Comparison of ENCODE assay signal across 22 mouse cellular contexts in genomic region chr2:85093376-85093775, GRCm38 (mm10). TPM values are rescaled to one million over a fixed set of nuclear protein-coding genes. Genes with fewer than 3 reads are reported as not detected.
A peak's percentile ranks its signal among the peaks of the same experiment; 100 is the strongest.
DNase-seq lines count a peak whose midpoint lies in the region; ATAC-seq and TF ChIP-seq lines count a peak whose summit lies in the region.
"Had no signal": no experiment of that assay in that cellular context is flagged by ENCODE, and none has a peak within 500 bp of the region (broad histone marks: within the 10 kb centered on the region; RNA-seq: fewer than 3 reads in every experiment).

No protein-coding gene starts in this region.

- WGBS in lung, embryonic 16.5 days, result 68% methylated on average over 1 of the region's 1 CpGs
- WGBS in stomach, postnatal 0 days, result 68% methylated on average over 1 of the region's 1 CpGs
- WGBS in hindbrain, embryonic 16.5 days, result 91% methylated on average over 1 of the region's 1 CpGs
- WGBS in kidney, embryonic 14.5 days, result 89% methylated on average over 1 of the region's 1 CpGs

- DNase-seq in adrenal gland, postnatal 36 days, result peak; percentile 32 to 43
- no peak for DNase-seq in adrenal gland, postnatal 4 days (ENCODE audit: low spot score in 2 of 2)
- DNase-seq in testis, postnatal 10 days (ENCODE audit: low spot score), result peak; percentile 12
- DNase-seq in testis, postnatal 14 days (ENCODE audit: low spot score), result no peak
- DNase-seq in stomach, postnatal 0 days (ENCODE audit: low spot score), result peak; percentile 52
- DNase-seq: cerebellum, adult 11 months; cerebellum, postnatal 36 days; heart, postnatal 4 days; kidney, adult 9 months; thymus, postnatal 14 days had no signal

- H3K4me1 ChIP-seq in lung, embryonic 16.5 days (replicated peaks; ENCODE audit: control insufficient read depth, insufficient read depth, low read length), result peaks cover 20% of the 10 kb centered on the region
- H3K4me1 ChIP-seq in stomach, postnatal 0 days (replicated peaks; ENCODE audit: control insufficient read depth, insufficient read depth), result 0 out of 2 replicates have a peak, but pooled peaks cover 4% of the 10 kb centered on the region
- H3K4me1 ChIP-seq in hindbrain, embryonic 16.5 days (ENCODE audit: control insufficient read depth, insufficient read depth, low read depth, low read length), result no peaks in the 10 kb centered on the region
- no peaks in the 10 kb centered on the region for H3K4me1 ChIP-seq in kidney, embryonic 14.5 days (ENCODE audit: control insufficient read depth, insufficient read depth, low read length)
- H3K4me1 ChIP-seq: limb, embryonic 10.5 days had no signal

- H3K9ac ChIP-seq in lung, embryonic 16.5 days (ENCODE audit: low read length), result no peak overlapping the region
- H3K9ac ChIP-seq in stomach, postnatal 0 days (ENCODE audit: low read length), result no peak overlapping the region
- H3K9ac ChIP-seq in hindbrain, embryonic 16.5 days (ENCODE audit: low read depth, low read length), result no peak overlapping the region
- no peak overlapping the region for H3K9ac ChIP-seq in kidney, embryonic 14.5 days (ENCODE audit: low read depth, low read length)
- H3K9ac ChIP-seq: forebrain, embryonic 15.5 days; midbrain, embryonic 12.5 days had no signal

- 0 out of 2 replicates have a peak overlapping the region, but pooled peaks have one; percentile 9 for H3K27ac ChIP-seq in lung, embryonic 16.5 days (ENCODE audit: low read length)
- H3K27ac ChIP-seq in stomach, postnatal 0 days (replicated peaks), result no peak overlapping the region
- no peak overlapping the region for H3K27ac ChIP-seq in hindbrain, embryonic 16.5 days (ENCODE audit: low read depth, low read length)
- no peak overlapping the region for H3K27ac ChIP-seq in kidney, embryonic 14.5 days (ENCODE audit: low read depth, low read length)
- H3K27ac ChIP-seq: embryonic facial prominence, embryonic 10.5 days; forebrain, embryonic 15.5 days; hindbrain, postnatal 0 days; limb, embryonic 10.5 days; macrophage; midbrain, embryonic 12.5 days had no signal

- TF ChIP-seq EP300 in stomach, postnatal 0 days (optimal IDR thresholded peaks at IDR 0.05), result no peak

- H3K4me2 ChIP-seq in lung, embryonic 16.5 days (ENCODE audit: low read depth, low read length), result no peak overlapping the region
- H3K4me2 ChIP-seq in stomach, postnatal 0 days (replicated peaks; ENCODE audit: low read depth), result no peak overlapping the region
- H3K4me2 ChIP-seq in hindbrain, embryonic 16.5 days (ENCODE audit: low read length), result no peak overlapping the region
- H3K4me2 ChIP-seq in kidney, embryonic 14.5 days (replicated peaks; ENCODE audit: low read depth, low read length), result no peak overlapping the region
- H3K4me2 ChIP-seq: forebrain, embryonic 15.5 days; midbrain, embryonic 12.5 days had no signal

- no peak overlapping the region for H3K4me3 ChIP-seq in lung, embryonic 16.5 days (ENCODE audit: low read length)
- no peak overlapping the region for H3K4me3 ChIP-seq in stomach, postnatal 0 days (ENCODE audit: low read depth, low read length)
- H3K4me3 ChIP-seq in hindbrain, embryonic 16.5 days (ENCODE audit: low read length), result no peak overlapping the region
- no peak overlapping the region for H3K4me3 ChIP-seq in kidney, embryonic 14.5 days (ENCODE audit: low read length)
- H3K4me3 ChIP-seq: embryonic facial prominence, embryonic 10.5 days; erythroblast, embryonic 14.5 days; forebrain, embryonic 15.5 days; limb, embryonic 10.5 days; midbrain, embryonic 12.5 days had no signal

- no peak for TF ChIP-seq CTCF in stomach, postnatal 0 days (IDR thresholded peaks at IDR 0.05; ENCODE audit: low read depth)

- H3K36me3 ChIP-seq in lung, embryonic 16.5 days (ENCODE audit: control insufficient read depth, insufficient read depth, low read length), result no peaks in the 10 kb centered on the region
- H3K36me3 ChIP-seq in stomach, postnatal 0 days (ENCODE audit: control insufficient read depth, insufficient read depth, low read length), result no peaks in the 10 kb centered on the region
- no peaks in the 10 kb centered on the region for H3K36me3 ChIP-seq in hindbrain, embryonic 16.5 days (ENCODE audit: control insufficient read depth, insufficient read depth, low read length)
- no peaks in the 10 kb centered on the region for H3K36me3 ChIP-seq in kidney, embryonic 14.5 days (ENCODE audit: control insufficient read depth, insufficient read depth, low read length)
- H3K36me3 ChIP-seq: embryonic facial prominence, embryonic 10.5 days; forebrain, embryonic 15.5 days; limb, embryonic 10.5 days; midbrain, embryonic 12.5 days had no signal

- no peaks in the 10 kb centered on the region for H3K27me3 ChIP-seq in lung, embryonic 16.5 days (ENCODE audit: control insufficient read depth, insufficient read depth, low read depth, low read length)
- no peaks in the 10 kb centered on the region for H3K27me3 ChIP-seq in stomach, postnatal 0 days (ENCODE audit: control insufficient read depth, insufficient read depth, low read length)
- H3K27me3 ChIP-seq in hindbrain, embryonic 16.5 days (replicated peaks; ENCODE audit: control insufficient read depth, insufficient read depth, low read length), result no peaks in the 10 kb centered on the region
- no peaks in the 10 kb centered on the region for H3K27me3 ChIP-seq in kidney, embryonic 14.5 days (ENCODE audit: control insufficient read depth, insufficient read depth, low read length)
- H3K27me3 ChIP-seq: forebrain, embryonic 15.5 days; midbrain, embryonic 12.5 days had no signal

- peak; percentile 65 for ATAC-seq in lung, embryonic 16.5 days (ENCODE audit: low read depth)
- ATAC-seq in stomach, postnatal 0 days (ENCODE audit: low FRiP score, low TSS enrichment), result peak; percentile 78
- ATAC-seq in hindbrain, embryonic 16.5 days, result no peak
- ATAC-seq in kidney, embryonic 14.5 days (ENCODE audit: low FRiP score, low TSS enrichment), result no peak
- ATAC-seq: forebrain, embryonic 15.5 days; hindbrain, postnatal 0 days had no signal

- H3K9me3 ChIP-seq in lung, embryonic 16.5 days (ENCODE audit: control insufficient read depth, low read length), result no peaks in the 10 kb centered on the region
- H3K9me3 ChIP-seq in stomach, postnatal 0 days (ENCODE audit: control insufficient read depth, low read length), result no peaks in the 10 kb centered on the region
- no peaks in the 10 kb centered on the region for H3K9me3 ChIP-seq in hindbrain, embryonic 16.5 days (ENCODE audit: control insufficient read depth, low read length)
- H3K9me3 ChIP-seq in kidney, embryonic 14.5 days (ENCODE audit: control insufficient read depth, low read length), result no peaks in the 10 kb centered on the region
- H3K9me3 ChIP-seq: embryonic facial prominence, embryonic 10.5 days; forebrain, embryonic 15.5 days; limb, embryonic 10.5 days; midbrain, embryonic 12.5 days had no signal

RNA-seq across cellular contexts. Expression of gene Aplnr, which starts 42.6 kb away (rescaled TPM):
- total RNA-seq in adrenal gland, postnatal 36 days (2021), result 10 to 100 TPM; 20.0 to 27.1 TPM
- total RNA-seq in adrenal gland, postnatal 4 days (2021), result 10 to 100 TPM; 94.0 to 99.4 TPM
- polyA plus RNA-seq in lung, embryonic 16.5 days (2015; fragmentation: Nextera tagmentation; extraction: Ambion mirVana), result 172 and 194 TPM in 2 replicates
- 25.1 and 28.0 TPM in 2 replicates for polyA plus RNA-seq in stomach, postnatal 0 days (2015; fragmentation: Nextera tagmentation; extraction: Ambion mirVana)
- 23.9 and 33.7 TPM in 2 replicates for polyA plus RNA-seq in hindbrain, embryonic 16.5 days (2015; fragmentation: Nextera tagmentation; extraction: Ambion mirVana)
- 54.0 and 67.7 TPM in 2 replicates for polyA plus RNA-seq in kidney, embryonic 14.5 days (2014; fragmentation: Nextera tagmentation; extraction: Ambion mirVana)
- total RNA-seq: granulocyte monocyte progenitor cell, adult 5-6 weeks had no signal
- polyA plus RNA-seq: erythroblast, embryonic 14.5 days; macrophage had no signal

RNA-seq across cellular contexts. Expression of gene Tnks1bp1, which starts 45.6 kb away (rescaled TPM):
- total RNA-seq in adrenal gland, postnatal 36 days (2021), result 100 to 1,000 TPM in 1 of 2 experiments, 10 to 100 TPM in 1; 94.2 to 103 TPM
- total RNA-seq in adrenal gland, postnatal 4 days (2021), result 100 to 1,000 TPM; 138 to 142 TPM
- 56.5 and 65.8 TPM in 2 replicates for polyA plus RNA-seq in lung, embryonic 16.5 days (2015; fragmentation: Nextera tagmentation; extraction: Ambion mirVana)
- 32.9 and 34.0 TPM in 2 replicates for polyA plus RNA-seq in stomach, postnatal 0 days (2015; fragmentation: Nextera tagmentation; extraction: Ambion mirVana)
- polyA plus RNA-seq in hindbrain, embryonic 16.5 days (2015; fragmentation: Nextera tagmentation; extraction: Ambion mirVana), result 19.6 and 29.8 TPM in 2 replicates
- 8.1 and 10.1 TPM in 2 replicates for polyA plus RNA-seq in kidney, embryonic 14.5 days (2014; fragmentation: Nextera tagmentation; extraction: Ambion mirVana)

RNA-seq across cellular contexts. Expression of gene P2rx3, which starts 56.1 kb away (rescaled TPM):
- total RNA-seq in adrenal gland, postnatal 36 days (2021), result 1 to 10 TPM; 1.6 to 2.0 TPM
- 1 to 10 TPM; 1.8 to 2.1 TPM for total RNA-seq in adrenal gland, postnatal 4 days (2021)
- polyA plus RNA-seq in lung, embryonic 16.5 days (2015; fragmentation: Nextera tagmentation; extraction: Ambion mirVana), result 0.55 and 0.87 TPM in 2 replicates
- polyA plus RNA-seq in stomach, postnatal 0 days (2015; fragmentation: Nextera tagmentation; extraction: Ambion mirVana), result 0.62 and 0.73 TPM in 2 replicates
- 8.0 and 11.2 TPM in 2 replicates for polyA plus RNA-seq in hindbrain, embryonic 16.5 days (2015; fragmentation: Nextera tagmentation; extraction: Ambion mirVana)
- polyA plus RNA-seq in kidney, embryonic 14.5 days (2014; fragmentation: Nextera tagmentation; extraction: Ambion mirVana), result 0.53 and 0.86 TPM in 2 replicates
- polyA plus RNA-seq: erythroblast, embryonic 14.5 days; heart, embryonic 14.5 days; macrophage had no signal

RNA-seq across cellular contexts. Expression of gene Ssrp1, which starts 56.3 kb away (rescaled TPM):
- 100 to 1,000 TPM; 126 to 128 TPM for total RNA-seq in adrenal gland, postnatal 36 days (2021)
- total RNA-seq in adrenal gland, postnatal 4 days (2021), result 100 to 1,000 TPM; 184 to 197 TPM
- 260 and 271 TPM in 2 replicates for polyA plus RNA-seq in lung, embryonic 16.5 days (2015; fragmentation: Nextera tagmentation; extraction: Ambion mirVana)
- polyA plus RNA-seq in stomach, postnatal 0 days (2015; fragmentation: Nextera tagmentation; extraction: Ambion mirVana), result 84.8 and 90.0 TPM in 2 replicates
- 156 and 166 TPM in 2 replicates for polyA plus RNA-seq in hindbrain, embryonic 16.5 days (2015; fragmentation: Nextera tagmentation; extraction: Ambion mirVana)
- polyA plus RNA-seq in kidney, embryonic 14.5 days (2014; fragmentation: Nextera tagmentation; extraction: Ambion mirVana), result 260 and 334 TPM in 2 replicates

Comparison
In these comparisons a context has a peak if more than half of its experiments do, and no peak if none do; other contexts are left out.
1. DNase-seq: peak in adrenal gland, postnatal 36 days (2 of 2), testis, postnatal 10 days (single experiment) and stomach, postnatal 0 days (single experiment); none in adrenal gland, postnatal 4 days (0 of 2) and testis, postnatal 14 days (single experiment).
2. ATAC-seq: peak in lung, embryonic 16.5 days (single experiment) and stomach, postnatal 0 days (single experiment); none in hindbrain, embryonic 16.5 days (single experiment) and kidney, embryonic 14.5 days (single experiment).